ENCODE assay signal across 19 mouse cellular contexts in genomic region chr11:12841393-12841792, GRCm38 (mm10).
DNase-seq lines count a peak whose midpoint lies in the region; ATAC-seq and TF ChIP-seq lines count a peak whose summit lies in the region.
"Had no signal": no experiment of that assay in that cellular context is flagged by ENCODE, and none has a peak within 500 bp of the region (broad histone marks: within the 10 kb centered on the region; RNA-seq: fewer than 3 reads in every experiment).

No protein-coding gene starts in this region.

- no peak for TF ChIP-seq CTCF in MEL (IDR thresholded peaks at IDR 0.05 in 2 of 3, conservative IDR thresholded peaks at IDR 0.05 in 1 of 3; ENCODE audit: control insufficient read depth in 1 of 3, insufficient read depth in 1 of 3, low read depth in 2 of 3, low read length in 3 of 3, poor library complexity in 1 of 3, severe bottlenecking in 1 of 3)

- TF ChIP-seq EP300 in MEL (IDR thresholded peaks at IDR 0.05; ENCODE audit: low read depth in 1 of 2, low read length in 2 of 2), result peak; percentile 50 to 52; a peak in 2 of 4 replicates

- no peak for DNase-seq in MEL (ENCODE audit: low read depth, low spot score)
- DNase-seq: adrenal gland, adult 2 months; adrenal gland, adult 8-10 months; adrenal gland, postnatal 10 days; adrenal gland, postnatal 14 days; adrenal gland, postnatal 25 days; adrenal gland, postnatal 36 days; B cell, adult 2 months; cerebellum, adult 11 months; cerebellum, adult 11-12 months; cerebellum, adult 18-20 months; cerebellum, adult 2 months; cerebellum, adult 8-10 months had no signal

- TF ChIP-seq POLR2A in MEL (IDR thresholded peaks at IDR 0.05; ENCODE audit: control insufficient read depth in 1 of 2, insufficient read depth in 1 of 2, low read depth in 1 of 2, low read length in 2 of 2, poor library complexity in 1 of 2), result no peak

- no peaks in the 10 kb centered on the region for H3K27me3 ChIP-seq in MEL (ENCODE audit: control insufficient read depth in 1 of 2, insufficient read depth in 2 of 2, low read length in 2 of 2)
- H3K27me3 ChIP-seq: CH12.LX had no signal

- peaks cover 0 to 23% of the 10 kb centered on the region in 2 experiments; a peak in 2 of 4 replicates for H3K36me3 ChIP-seq in MEL (ENCODE audit: control insufficient read depth in 1 of 2, insufficient read depth in 2 of 2, low read length in 2 of 2)
- H3K36me3 ChIP-seq: G1E had no signal

- no peak for TF ChIP-seq RAD21 in MEL (IDR thresholded peaks at IDR 0.05; ENCODE audit: low read depth, low read length)

- no peak overlapping the region for H3K4me3 ChIP-seq in MEL (ENCODE audit: control insufficient read depth in 1 of 2, insufficient read depth in 1 of 2, low read depth in 2 of 2, low read length in 2 of 2)

- ATAC-seq in megakaryocyte progenitor cell, adult 5-6 weeks (replicated peaks; ENCODE audit: poor library complexity), result no peak
- ATAC-seq: activated CD4-positive, CD25-positive, alpha-beta regulatory T cell, adult 4 months; CD4-positive, CD25-positive, alpha-beta regulatory T cell, adult 4 months; Patski had no signal

- no peak overlapping the region for H3K9ac ChIP-seq in MEL (ENCODE audit: control insufficient read depth, low read depth, low read length, poor library complexity, severe bottlenecking)

- no peak overlapping the region for H3K27ac ChIP-seq in MEL (ENCODE audit: control insufficient read depth, low read depth, low read length)

- H3K79me2 ChIP-seq in MEL (ENCODE audit: control insufficient read depth, insufficient read depth, low read length, poor library complexity), result no peaks in the 10 kb centered on the region

- H3K4me1 ChIP-seq in MEL (ENCODE audit: control insufficient read depth in 1 of 2, insufficient read depth in 2 of 2, low read length in 2 of 2), result peaks cover 0 to 8% of the 10 kb centered on the region in 2 experiments; a peak in 2 of 4 replicates

- H3K9me3 ChIP-seq in MEL (replicated peaks; ENCODE audit: insufficient read depth, low read length), result no peaks in the 10 kb centered on the region
- H3K9me3 ChIP-seq: G1E had no signal

TF ChIP-seq in MEL, 35 proteins besides CTCF, POLR2A, EP300 and RAD21:
- 0 out of 2 replicates have a peak, but pooled peaks have one; percentile 24 for TF ChIP-seq ETS1 (IDR thresholded peaks at IDR 0.05; ENCODE audit: low read depth, low read length)
- TF ChIP-seq JUND (IDR thresholded peaks at IDR 0.05; ENCODE audit: low read depth, low read length), result no peak
- no peak for TF ChIP-seq ZNF384 (IDR thresholded peaks at IDR 0.05; ENCODE audit: low read depth, low read length)
- TF ChIP-seq RCOR1 (IDR thresholded peaks at IDR 0.05; ENCODE audit: low read depth, low read length), result 0 out of 2 replicates have a peak, but pooled peaks have one; percentile 30
- peak; percentile 63; the same call in 1 of the 2 replicates for TF ChIP-seq GATA1 (IDR thresholded peaks at IDR 0.05; ENCODE audit: low read depth, low read length)
